Mouse (Mus musculus): ENCODE data around the gene Asic4.
A peak's percentile ranks its signal among the peaks of the same experiment; 100 is the strongest.

Gene Asic4

DNA sequence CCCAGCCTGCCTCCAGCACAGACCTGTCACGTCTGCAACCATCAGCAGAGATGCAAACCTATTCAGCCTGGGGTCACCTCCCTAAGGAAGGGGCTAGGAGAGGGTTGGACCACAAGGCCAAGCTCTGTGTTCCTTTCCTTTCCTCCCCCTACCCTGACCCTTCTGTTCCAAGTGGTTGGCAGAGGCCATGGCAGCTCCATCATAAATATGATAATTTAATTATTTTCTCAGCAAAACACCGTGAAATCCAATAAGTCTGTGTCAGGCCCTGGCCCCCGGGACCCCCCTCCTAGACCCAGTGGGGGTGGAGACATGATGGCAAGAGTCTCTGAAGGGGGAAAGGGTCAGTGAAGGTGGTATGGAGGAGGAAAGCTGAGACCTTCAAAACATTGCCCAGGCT is 6.0 kb upstream of the Asic4 start:
- peak; percentile 52 for DNase-seq

DNA sequence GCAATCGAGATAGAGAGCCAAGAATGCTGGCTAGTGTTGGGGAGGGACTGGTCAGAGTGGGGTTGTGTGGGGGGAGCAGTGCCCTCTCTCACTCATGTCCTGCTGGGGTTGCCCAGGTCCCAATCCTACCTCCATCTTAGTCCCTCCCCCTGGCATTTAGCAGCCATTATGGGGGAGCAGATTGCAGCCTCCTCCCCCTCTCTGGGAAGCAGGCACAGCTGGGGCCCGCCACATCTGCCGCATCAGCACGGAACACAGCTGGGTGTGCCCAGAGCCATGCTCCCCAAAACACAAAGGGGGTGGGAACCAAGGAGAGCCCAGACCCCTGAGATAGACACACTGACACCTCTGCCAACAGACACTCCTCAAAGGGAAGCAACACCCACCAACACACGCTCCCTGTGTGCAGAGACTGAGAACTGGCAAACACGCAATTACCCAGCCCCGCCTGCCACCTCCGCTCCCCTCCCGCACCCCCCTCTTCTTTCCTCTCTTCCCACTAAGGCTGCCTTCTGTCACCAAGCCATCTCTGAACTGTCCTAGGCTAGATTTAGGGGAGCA is 5.0 kb upstream of the Asic4 start:
- no peak for DNase-seq

DNA sequence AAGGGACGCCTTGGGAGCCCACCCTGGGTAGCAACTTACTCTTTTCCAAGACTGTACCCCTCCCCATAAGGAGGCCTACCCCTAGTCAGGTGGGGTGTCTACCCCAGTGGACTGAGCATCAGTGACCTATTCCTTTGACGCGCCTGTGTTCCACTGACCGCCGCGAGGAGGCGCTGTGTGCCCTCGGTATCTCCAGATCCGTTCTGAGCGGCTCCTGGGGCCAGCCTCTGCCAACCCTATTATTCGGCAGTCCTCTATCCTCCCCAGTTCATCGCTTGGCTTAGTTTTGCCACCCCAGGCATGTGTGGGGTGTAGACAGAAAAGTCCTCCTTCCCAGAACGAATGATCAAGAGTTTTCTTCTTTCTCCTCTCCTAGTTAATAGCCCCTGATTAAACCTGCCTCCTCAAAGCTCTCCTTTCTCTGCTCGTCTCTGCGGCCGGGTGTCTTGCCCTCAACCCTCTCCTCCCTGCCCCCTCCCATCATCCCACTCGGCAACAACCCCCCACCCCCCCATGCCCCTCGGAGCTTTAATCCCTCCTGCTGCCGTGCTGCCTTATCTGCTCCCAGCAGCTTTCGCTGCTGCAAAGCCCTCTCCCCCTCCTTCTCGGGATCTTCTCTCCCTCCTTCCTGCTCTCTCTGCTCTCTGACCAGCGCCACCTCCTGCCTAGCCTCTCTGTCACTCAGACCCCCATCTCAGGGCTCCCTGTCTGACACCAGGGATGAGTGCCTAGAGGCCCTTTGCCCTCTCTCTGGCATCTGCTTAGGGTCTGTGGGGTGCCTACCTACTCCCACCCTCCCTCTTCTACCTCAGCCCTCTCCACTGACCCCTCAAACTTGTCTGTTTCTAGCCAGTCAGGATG is 4.3 kb upstream of the Asic4 start:
- peak; percentile 88 for DNase-seq

DNA sequence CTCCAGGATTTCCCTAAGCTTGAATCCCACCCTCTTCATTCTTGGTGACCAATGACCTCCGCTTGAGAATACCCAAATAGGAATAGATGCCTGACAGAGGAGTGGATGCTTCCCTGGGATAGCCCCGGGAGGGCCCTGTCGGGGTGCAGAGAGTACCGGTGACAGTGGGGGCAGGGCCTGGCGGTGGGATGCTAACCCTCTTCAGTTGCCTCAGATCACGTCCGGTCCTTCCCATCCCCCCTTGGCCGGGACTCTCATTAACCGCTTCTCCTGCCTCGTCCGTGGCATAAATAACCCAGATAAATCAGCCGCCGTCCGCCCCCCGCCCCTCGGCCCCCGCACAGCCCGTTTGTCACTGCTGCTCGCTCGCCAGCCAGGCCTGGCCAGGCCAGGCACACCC is 3.6 kb upstream of the Asic4 start:
- DNase-seq, result peak; percentile 76

DNA sequence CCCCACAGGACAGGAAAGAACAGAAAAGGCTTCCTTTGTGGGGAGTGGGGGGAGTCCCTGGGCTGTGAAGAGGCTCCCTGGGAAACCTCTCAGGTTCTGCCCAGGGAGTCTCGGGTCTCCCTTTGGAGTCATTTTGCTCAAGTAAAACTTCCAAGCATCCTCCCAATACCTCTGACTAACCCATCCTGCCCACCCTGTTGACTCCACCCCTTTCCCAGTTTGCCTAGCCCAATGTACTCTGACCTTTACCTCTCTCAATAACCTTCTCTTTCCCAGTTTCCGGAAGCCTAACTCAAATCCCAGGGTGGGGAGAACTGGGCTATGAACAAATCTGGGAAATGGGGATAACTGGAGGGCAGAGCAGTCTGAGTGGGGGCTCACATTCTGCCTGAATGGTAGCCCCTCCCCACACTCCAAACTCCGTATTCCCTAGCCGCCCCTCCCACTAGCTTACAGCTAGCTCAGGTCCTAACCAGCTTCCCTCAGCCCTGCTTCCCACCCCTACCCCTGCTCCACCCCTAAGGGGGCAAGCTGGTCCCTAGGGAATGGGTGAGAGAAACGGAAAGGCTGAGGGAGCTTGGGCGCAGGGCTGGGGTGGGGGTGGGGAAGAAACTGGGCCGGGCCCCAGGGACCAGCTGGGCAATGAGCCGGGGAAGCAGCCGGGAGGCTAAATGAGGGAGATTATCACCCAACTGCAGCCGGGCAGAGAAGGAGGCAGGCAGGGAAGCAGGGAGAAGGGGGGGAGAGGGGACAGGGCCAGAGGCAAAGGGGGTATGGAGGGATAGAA is 2.8 kb upstream of the Asic4 start:
- peak; percentile 92 for DNase-seq

DNA sequence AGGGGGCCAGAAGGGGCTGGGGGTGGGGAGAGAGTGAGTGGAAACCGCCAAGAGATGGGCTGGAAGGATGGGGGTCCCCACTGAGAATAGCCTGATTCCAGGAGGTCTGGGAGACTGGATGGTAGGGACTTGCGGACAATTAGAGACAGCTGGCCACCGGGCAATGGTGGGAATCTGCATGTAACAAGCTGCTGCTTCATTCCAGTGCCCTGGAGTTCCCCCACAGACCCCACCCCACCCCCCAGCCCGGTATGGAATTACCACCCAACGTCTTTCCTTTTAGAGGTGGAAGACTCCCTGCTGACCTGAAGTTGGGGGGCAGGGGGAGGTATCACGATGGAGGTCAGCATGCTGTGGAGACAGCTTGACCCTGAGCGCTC is 2.2 kb upstream of the Asic4 start:
- no peak for DNase-seq

DNA sequence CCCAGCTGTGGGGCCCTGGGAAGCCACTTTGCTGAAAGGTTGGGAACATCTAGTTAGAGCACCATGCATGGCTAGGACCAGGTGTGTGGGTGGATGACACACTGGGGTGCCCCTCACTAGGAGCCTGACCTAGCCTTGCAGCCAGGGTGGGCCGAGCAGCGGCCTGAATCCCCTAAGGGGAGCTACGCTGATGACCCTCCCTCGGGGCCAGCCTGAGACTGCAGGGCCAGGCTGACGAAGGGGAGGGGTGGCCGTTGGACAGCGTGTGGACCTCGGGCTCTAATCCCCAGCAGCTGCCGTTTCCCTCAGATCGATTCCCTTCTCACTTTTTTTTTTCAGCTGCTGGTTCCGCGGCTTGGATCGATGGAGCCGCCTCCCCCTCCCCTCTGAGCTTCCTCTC is 1.3 kb upstream of the Asic4 start:
- peak; percentile 82 for DNase-seq

DNA sequence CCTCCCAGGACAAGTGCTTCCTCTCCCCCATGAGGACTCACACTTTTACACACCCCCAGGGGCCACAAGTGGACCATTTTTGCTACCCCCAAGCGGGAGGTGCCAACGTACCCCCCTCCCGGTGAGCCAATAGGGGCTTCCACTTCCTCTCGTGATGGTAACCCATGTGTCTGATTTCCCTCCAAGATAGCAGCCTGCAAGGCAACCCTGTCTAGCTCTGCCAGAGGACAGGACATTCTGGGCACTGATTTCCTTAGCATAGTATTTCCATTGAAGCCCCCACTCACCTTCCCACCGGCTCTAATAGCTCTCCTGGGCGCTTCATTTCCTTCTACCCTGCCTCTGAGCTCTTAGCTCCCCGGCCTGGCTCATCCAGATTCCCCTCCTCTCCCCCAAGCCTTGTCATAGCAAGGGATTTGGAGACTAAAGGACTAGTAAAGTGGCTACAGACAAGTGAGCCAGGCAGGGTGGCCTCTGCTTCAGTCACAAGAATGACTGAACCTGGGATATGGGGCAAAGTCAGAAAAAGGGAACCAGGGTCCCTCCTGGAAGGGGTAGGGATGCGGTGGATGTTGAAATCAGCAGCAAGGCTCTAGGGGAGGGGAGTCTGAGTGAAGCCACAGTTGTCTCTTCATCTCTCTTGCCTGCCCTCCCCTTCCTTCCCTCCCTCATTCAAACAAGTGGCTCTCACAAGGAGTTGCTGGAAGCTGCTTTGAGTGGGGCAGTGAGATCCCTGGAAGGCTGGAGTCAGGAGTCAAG is 680 bp upstream of the Asic4 start:
- peak; percentile 34 for DNase-seq

DNA sequence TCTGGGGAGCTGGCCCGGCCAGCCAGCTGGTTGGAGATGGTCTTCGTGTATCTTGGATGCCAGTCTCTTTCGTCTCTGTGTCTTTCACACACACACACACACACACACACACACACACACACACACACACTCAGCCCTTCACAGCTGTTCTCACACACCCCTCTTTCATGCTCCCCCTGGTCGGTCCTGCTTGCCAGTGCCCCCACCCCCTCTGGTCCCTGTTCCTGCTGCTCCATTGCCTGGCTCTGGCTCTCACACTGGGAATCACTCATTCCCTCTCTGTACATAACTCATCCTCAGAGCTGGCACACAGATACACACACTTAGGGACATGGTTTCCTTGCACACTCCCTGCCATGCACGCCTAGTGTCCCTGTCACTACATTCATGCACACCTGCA is 1.7 kb downstream of the Asic4 start:
- peak; percentile 15 for DNase-seq

DNA sequence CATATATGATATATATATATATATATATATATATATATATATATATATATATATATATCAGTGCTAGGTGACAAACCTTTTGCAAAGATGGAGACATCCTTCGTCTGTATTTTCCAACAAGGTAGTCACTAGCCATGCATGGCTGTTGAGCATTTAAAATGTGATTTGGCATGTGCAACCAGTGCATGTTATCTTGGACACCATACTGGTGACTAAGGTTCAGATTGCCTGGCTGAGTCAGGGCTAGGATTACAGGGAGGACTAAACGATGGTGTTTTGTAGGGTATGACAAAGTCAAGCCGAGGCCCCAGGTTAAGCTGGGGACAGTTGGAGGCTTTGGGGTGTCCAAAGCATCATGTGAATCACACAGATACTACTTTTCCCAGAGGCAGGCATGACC is 5.2 kb downstream of the Asic4 start:
- DNase-seq, result no peak

DNA sequence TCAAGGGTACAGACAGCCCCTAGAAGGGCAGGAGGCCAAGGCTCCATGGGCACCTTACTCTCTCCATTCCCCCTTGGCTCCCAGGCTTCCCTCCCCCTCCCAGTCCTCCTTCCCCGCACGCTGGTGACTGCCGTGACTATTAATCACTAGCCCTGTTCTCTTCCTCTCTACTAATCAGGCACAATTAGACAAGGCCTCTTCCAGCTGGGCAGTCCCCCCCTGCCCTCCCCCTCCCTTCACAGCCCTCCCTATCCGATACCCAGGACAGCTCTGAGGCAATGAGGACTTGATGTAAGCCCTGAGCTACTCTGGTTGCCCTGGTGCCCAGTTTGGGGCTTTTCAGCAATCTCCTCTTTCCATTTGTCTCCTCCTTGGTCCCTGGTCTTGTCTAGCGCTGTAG is 5.7 kb downstream of the Asic4 start:
- DNase-seq, result peak; percentile 89

DNA sequence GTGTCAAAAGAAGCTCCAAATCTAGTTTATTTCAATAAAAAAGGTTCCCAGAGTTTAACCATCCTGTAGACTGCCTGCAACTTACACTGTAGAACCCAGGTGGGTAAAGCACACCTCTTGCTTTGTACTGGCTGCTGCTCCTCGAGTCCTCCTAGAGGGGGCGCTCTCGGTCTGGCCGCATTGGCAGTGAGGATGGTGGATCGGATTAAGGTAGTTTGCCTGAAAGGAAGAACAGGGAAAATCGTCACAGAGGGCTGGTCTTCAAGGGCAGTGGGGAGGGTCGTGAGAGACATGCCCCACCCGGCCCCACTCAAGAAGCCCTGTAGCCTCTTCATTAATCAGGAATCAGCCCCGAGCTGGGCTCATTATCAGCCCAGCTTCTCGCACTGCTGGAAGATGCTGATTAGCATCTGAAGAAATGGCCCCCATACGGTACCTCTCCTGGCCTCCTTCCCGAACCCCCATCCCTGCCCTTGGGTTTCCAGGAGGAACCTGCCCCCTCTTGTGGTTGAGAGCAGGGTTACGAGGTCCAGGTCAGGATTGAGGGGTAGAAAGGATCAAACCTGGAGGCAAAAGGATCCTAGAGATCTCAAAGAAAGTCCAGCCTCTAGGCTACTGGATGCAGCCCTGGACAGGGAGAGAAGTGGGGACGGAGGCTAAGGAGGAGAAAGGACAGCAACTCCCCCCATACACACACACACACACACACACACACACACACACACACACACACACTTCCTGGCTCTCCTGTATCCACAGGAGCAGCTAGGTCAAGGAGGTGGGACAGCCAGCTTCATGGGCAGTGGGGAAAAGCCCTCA is 6.7 kb downstream of the Asic4 start:
- peak; percentile 65 for DNase-seq

DNA sequence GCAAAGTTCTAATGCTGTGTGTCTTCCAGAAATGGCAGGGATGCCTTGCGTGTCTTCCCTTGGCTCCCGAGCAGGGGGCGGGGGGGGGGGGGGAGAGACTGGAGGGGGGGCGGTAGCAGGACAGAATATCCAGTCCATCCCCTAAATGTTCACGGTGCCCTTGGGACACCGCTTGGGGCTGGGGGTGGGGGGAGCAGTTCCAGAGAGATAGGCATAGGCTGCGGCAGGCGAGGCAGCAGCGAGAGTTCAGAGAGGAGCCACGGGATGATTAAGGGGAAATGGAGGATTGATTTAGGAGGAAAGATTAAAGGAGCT is 7.4 kb downstream of the Asic4 start:
- no peak for DNase-seq

DNA sequence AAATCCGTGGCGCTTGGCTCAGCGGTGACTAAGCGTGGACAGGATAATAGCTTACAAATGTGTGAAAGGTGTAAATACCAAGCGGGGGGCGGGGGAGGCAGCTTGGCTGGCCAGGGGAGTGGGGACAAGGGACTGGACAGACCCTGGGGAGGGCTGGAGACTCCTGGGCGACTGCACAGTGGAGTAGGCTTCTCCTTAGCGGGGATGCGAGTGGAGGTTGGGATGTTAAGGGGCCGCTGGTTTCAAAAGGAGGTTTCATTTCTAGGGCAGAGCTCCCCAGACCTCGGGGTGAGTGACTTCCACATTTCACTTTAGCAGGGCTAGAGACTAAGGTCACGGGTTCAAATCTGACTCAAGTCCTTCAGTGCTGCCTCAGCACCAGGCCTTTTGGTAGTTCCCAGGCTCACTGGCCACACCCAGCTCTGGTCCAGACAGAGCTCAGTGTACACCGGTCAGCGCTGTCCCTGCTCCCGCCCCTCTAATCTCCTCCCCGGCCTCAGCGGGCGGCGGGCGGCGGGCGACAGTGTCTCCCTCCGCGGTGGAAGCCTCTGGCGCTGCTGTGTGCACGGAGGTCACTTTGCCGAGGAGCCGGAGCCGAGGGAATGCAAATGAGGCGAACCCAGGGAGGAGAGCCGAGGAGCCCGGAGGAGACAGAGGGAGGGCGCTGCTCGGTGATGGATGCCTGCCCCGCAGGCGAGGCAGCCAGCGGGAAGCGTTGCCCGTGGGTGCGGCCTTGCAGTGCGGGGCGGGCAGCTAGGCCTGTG is 8.0 kb downstream of the Asic4 start:
- DNase-seq, result peak; percentile 76

DNA sequence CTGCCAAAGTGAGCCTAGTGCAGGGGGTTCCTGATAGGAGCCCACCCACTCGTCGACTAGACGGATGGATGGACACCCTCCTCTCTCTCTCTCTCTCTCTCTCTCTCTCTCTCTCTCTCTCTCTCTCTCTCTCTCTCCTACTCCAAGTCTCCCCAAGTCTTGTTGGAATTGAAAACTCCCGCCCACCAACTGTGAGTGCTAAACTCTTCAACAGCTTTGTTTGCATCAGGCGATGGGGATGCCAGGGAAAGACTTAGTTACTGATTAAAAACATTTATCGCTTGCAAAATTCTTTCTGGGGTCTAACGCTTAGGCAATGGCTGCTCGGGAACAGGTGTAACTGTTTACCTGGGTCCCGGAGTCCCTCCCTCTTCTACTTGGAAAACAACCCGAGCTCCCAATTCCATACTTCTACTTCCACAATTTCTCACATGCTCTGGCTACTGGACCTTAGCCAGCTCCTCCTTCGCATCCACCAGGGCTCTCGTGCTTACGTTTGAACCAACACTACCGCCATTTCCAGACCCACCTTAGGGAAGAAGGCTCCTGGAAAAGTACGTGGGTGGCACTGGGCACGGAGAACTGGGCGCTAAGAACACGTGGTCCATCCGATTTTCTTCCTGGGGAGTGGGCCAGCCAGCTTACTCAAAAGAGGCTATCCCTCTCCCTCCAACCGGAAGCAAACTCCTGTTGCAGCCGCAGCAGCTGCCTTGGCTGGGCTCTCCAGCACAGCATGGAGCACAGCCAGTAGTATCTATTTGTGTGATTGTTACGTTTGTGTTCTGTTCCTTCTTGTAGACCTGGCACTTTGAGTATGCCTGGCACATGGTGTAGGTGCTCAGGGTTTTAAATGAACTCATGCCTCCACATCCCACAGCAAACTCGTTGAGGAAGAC is 8.8 kb downstream of the Asic4 start:
- DNase-seq, result peak; percentile 33

DNA sequence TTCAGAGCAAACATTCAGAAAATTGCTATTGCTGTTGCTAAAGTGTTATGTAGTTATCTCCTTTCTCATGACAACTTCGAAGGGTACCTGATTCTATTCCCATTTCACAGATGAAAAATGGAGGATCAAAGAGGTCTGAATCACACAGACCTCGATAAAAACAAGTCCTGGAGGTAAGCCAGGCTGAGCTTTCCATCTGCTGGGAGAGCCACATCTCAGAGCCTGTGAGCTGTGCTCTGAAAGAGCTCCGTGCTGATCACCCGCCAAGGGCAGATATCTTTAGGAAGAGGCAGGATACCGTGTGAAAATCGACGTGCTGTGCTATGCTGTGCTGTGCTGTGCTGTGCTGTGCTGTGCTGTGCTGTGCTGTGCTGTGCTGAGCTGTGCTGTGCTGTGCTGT is 10.1 kb downstream of the Asic4 start:
- DNase-seq, result no peak

DNA sequence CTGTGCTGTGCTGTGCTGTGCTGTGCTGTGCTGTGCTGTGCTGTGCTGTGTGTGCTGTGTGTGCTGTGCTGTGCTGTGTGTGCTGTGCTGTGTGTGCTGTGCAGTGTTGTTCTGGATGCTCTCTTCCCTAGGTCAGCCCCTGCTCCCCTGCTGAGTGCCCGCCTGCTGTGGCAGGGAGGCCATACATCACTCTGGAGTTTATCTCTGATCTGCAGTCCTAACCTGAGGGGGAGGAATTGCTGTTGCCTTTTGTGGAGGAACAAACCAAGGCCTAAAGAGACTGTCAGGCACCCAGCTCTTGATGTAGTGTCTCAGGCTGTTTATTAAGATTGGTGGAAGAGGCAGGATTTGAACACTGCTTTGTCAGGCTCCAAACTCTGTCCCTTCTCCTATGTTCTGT is 12.4 kb downstream of the Asic4 start:
- DNase-seq, result no peak

DNA sequence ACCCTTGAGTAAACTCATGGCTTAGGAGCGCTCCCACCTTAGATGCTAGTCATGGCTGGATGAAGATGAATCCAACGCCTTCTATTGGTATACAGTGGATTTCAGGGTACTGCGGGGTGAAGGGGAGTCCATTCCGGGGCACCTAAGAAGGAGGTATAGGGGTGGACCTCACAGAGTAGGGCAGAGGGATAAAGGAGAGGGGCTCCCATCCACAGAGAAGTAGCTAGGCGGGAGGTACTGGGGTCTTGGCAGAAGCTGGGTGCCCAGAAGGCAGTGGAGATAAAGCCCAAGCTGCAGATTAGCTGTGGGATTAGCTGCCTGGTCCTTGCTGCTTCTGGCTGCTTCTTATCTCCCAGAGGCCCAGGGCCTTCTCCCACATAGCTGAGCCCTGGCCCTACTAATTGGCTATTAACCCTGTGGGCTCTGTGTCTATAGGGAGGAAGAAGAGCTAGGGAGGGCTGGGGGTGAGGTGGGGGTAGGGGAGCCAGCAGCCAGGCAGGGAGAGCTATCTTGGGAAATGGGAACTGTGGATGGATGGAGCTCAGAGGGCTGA is 13.5 kb downstream of the Asic4 start:
- peak; percentile 87 for DNase-seq

DNA sequence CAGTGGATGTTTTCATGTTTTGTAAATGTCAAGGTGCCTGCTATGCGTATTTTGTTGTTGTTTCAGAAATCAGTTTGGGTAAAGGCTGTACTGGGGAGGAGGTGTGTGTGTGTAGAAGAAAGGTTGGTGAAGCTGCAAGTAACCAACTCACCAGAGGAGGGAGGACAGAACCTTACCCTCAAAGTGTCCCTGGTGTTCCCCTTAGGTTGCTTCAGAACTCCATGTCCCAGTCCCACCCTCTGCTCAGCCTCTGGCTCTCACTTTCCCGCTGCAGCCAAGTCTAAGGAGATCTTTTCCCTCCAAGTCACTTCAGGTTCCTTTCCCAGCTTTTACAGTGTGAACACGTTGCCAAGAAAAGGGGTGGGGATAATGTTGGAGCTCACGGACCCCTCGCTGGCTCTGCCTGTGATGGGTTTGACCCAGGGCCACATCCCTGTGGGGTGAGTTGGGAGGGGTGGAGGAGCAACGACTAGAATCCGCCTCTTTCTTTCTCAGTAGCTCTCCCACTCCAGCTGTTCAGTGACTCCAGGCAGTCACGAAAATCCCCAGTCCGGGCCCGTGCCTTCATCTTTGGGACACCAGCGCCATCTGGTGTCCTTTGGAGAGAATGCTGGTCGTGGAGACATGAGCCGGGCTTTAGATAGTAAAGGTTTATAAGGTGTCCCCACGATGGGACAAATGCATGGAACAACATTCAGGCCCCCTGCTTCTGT is 17.1 kb downstream of the Asic4 start:
- DNase-seq, result peak; percentile 89
